Mouse (Mus musculus) spleen, postnatal 36 days (tissue): ENCODE measurements at regions not wholly inside any gene's neighbourhood (a gene's known extent, or its start where the extent isn't known, plus 50 kb on each side); places are given as distances from the start of the nearest gene placed in this dataset.
"Not testable (repeated sequence)": the region's sequence is repeated elsewhere in the genome, so short reads cannot be mapped to it uniquely, and the experiment has no call there.

Experiments
- DNase-seq, 2 experiments: peaks; one replicate each; pipeline ENCODE4 v3.0.0; 2022; ENCODE audit warnings: low spot score in 2 of 2, mixed read lengths in 1 of 2

GRCm38 (mm10) chr10:7390239-7391091 lies 83.0 kb downstream of the Ulbp1 start:
- DNase-seq, result peak in 1 of 2 experiments; percentile 5

GRCm38 (mm10) chr10:7358791-7359190 lies 114.6 kb downstream of the Ulbp1 start:
- DNase-seq, result not testable (repeated sequence)

DNA sequence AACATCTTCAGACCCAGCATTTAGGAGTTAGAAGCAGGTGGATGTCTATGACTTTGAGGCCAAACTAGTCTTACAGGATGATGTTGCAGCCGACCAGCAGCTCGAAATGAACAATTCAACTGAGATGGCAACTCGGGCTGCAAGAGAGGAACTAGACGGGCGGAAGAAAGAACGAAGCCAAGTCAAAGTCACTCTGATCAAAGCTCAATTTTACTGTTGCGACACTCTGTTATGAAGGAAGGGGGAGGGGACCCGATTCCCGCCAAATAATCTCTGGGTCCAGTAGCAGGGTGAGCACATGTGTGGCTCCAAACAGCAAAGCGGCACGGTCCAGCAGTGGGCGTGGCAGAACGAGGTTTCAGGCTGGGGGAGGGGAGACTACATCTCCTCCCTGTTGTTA lies 129.1 kb downstream of the Ulbp1 start:
- DNase-seq, result not testable (repeated sequence)

GRCm38 (mm10) chr10:7343736-7344135 lies 129.7 kb downstream of the Ulbp1 start:
- not testable (repeated sequence) for DNase-seq

DNA sequence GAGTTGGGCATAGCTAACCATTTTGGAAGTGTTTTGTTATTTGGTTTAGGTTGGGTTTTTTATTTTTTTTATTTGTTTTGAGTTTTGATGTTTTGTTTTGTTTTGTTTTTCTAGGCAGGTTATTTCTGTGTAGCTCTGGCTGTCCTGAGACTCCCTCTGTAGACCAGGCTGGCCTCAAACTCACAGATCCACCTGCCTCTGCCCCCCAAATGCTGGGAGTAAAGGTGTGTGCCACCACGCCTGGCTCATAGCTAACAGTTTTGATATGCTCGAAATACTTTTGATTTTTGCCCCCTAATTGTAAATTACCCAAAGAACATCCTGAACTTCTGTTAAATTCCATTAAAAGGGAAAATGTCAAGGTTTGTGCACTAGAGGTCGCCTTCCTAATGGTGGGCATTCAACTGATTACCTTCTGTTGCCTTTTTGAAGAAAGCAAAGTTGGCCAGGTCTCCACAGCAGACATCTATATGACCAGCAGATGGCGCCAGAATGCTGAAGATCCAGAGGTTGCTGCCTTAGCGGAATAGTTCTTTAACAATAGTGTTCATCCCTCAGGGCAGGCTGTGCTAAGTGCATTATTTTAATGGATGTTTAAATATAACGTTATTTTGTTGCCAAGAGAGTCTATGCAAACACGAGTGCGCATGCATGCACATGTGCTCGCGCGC lies 121.2 kb upstream of the Cnksr3 start:
- peak; percentile 27 to 39 for DNase-seq

DNA sequence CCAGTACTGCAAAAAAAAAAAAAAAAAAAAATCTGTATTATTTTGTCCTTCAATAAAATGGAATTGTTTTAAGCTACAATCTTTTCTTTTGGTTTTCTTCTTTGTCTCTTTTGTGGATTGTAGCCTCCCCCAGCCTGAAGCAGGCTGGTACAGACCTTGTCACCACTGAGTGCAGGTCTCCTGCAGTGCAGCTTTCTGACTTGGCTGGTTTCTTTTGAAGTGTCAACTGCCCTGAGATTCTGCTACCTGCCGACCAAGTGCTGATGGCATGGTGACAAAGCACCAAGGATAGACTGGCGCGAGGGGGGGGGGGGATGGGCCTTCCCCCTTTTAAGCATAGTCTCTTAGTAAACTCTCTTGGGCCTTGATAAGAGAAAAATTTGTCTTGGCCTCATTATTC lies 116.2 kb upstream of the Cnksr3 start:
- DNase-seq, result no peak

DNA sequence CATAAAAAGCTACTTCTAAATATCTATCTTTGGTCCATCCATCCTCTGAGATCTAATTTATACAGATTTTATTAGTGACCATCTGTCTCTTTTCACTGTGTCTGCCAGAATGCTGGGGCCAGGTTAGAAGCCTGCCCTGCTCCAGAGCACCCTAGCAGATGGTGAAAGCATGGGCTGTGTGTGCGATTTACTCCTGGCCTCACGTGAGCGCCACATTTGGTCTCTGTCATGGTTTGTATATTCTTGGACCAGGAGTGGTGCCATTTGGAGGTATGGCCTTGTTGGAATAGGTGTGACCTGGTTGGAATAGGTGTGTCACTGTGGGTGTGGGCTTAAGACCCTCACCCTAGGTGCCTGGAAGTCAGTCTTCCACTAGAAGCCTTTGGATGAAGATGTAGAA lies 115.0 kb upstream of the Cnksr3 start:
- not testable (repeated sequence) for DNase-seq

- no peak for DNase-seq
These were observed 113.0 kb upstream of the Cnksr3 start for GRCm38 (mm10) chr10:7325074-7325473.

DNA sequence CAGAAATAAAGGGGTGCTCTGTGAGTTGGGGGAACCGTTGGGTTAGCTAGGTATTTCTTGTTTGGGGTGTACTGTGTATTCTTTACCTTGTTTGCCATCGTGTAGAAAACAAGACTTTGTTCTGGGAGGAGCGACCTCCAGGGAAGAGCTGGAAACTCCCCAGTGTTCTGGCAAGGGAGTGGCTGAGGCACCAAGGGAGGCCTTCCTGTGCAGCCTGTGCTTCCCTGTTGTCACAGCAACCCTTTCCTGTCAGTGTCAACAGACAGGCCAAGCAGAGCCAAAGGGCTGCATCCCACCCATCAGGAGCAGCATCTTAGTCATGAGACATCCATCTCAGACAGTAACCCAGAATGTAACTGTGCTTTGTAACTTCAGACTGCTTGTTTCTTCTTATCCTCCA lies 111.2 kb upstream of the Cnksr3 start:
- peak in 1 of 2 experiments; percentile 4 for DNase-seq

GRCm38 (mm10) chr10:7309927-7310326 lies 97.9 kb upstream of the Cnksr3 start:
- no peak for DNase-seq

DNA sequence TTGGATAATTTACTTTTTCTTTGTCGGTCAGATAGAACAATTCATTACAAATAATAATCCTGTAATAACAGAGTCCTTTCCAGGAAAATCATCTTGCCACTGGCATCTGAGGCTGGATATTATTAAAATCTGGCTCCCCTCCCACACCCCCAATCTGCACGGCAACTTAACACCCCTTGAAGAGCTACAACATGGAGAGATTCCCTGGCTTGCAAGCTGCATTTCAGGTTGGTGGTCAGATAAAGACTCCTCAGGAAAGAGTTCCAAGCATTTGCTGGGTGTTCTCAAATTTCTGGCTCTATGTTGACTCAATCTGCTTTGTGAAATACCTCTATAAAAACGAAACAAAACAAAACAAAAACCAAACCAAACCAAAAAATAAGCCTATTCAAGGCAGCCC lies 93.8 kb upstream of the Cnksr3 start:
- DNase-seq, result not testable (repeated sequence)

GRCm38 (mm10) chr10:7298377-7298776 lies 86.3 kb upstream of the Cnksr3 start:
- no peak for DNase-seq

GRCm38 (mm10) chr10:7295921-7296320 lies 83.9 kb upstream of the Cnksr3 start:
- DNase-seq, result no peak

DNA sequence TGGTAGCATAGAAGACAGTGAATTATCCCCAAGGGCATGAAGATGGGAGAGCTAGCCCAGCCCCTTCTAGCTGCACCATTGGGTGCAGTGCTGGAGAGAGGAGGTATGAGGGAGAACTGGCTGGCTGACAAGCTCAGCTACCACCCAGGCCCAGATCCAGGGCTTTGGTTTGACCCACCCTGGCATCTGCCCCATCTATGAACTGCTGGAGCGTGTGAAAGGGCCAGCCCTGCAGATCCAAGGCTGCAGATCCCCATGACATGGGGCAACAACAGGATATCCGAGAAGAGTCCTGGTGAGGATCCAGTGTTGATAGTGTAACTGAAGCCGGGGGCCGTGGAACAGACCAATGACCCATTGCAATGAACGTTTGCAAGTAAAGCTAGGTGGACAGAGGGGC lies 81.2 kb upstream of the Cnksr3 start:
- DNase-seq, result no peak

DNA sequence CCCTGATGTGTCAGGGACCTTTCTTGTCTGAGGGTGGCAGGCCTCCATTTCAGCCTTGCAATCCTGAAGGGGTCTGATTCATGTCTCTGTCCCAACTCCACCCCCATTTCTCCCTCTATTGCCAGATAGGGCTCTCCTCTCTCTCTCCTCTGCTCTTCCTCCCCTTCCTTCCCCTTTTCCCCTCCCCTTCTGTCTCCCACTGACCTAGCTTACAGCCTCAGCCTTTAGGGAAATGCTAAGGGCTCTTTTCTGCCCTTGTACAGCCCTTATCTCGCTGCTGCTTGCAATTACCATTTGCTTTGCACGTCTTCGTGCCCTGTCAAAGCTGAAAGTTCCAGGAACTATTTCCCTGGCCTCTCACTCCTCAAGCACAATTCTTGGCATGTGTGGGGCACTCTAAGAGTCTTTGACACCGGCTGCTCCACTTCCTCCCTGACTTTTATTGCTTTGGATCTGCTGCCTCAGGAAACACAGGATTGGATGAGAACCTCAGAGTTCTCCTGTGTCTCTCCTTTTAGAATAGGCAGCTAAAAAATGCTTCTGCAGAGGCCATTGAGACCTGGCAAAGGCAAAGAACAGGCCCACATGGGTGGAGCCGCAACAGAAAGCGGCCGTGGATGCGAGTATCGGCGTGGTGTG lies 77.9 kb upstream of the Cnksr3 start:
- peak; percentile 4 to 5 for DNase-seq

GRCm38 (mm10) chr10:7285112-7285905 lies 73.3 kb upstream of the Cnksr3 start:
- DNase-seq, result no peak

DNA sequence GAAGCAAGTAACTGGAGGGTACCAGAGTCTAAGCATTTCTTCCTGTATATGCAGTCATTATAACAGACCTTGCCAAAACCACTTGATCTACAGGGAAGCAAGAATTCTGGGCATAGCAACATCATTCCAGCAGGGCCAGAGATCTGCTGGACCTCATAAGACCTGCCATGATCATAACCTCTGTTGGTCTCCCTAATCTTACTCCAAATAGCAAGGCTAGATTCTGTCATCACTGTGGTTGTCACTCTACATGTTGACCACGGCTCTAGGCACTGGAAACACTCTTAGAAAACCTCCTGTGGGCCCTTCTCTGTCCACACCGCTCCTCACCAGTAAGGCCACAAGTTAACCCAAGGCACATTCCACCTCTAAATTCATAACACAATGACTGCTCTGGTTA lies 68.4 kb upstream of the Cnksr3 start:
- DNase-seq, result no peak

- no peak for DNase-seq
These were observed 66.8 kb upstream of the Cnksr3 start for GRCm38 (mm10) chr10:7278820-7279219.

GRCm38 (mm10) chr10:7275357-7275756 lies 63.3 kb upstream of the Cnksr3 start:
- DNase-seq, result no peak

- DNase-seq, result no peak
These were observed 62.4 kb upstream of the Cnksr3 start for GRCm38 (mm10) chr10:7274422-7274821.

- DNase-seq, result no peak
These were observed 59.1 kb upstream of the Cnksr3 start for GRCm38 (mm10) chr10:7271156-7271555.
